Mouse (Mus musculus) forebrain, embryonic 11.5 days (tissue): Measurements from ENCODE around the gene Nt5dc3. TPM values are rescaled to one million over a fixed set of nuclear protein-coding genes. Genes with fewer than 3 reads are reported as not detected.

Experiments
- ATAC-seq: fragments of 200-750 bp; cut with Nextera tagmentation; replicated peaks from 2 replicates; pipeline ENCODE4 v1.8.0; 2017; ENCODE audit warnings: moderate TSS enrichment; ENCODE audit not compliant: low FRiP score
- DNase-seq: peaks from one replicate; pipeline ENCODE4 v3.0.0-alpha.2; 2017; ENCODE audit warnings: low spot score
- H3K27ac ChIP-seq: fragments of 300-500 bp; sonication (generic); 2 replicates; pipeline ENCODE4 v1.5.1; 2014; ENCODE audit warnings: low read depth, low read length
- H3K27me3 ChIP-seq: fragments of 300-500 bp; sonication (generic); 2 replicates; pipeline ENCODE4 v1.6.1; 2014; ENCODE audit warnings: mild to moderate bottlenecking, low read length, mixed read lengths; ENCODE audit not compliant: control insufficient read depth, insufficient read depth
- H3K36me3 ChIP-seq: fragments of 300-500 bp; sonication (generic); 2 replicates; pipeline ENCODE4 v1.6.1; 2014; ENCODE audit warnings: mild to moderate bottlenecking, low read length, moderate library complexity, mixed read lengths; ENCODE audit not compliant: control insufficient read depth, insufficient read depth
- H3K4me1 ChIP-seq: fragments of 300-500 bp; sonication (generic); replicated peaks from 2 replicates; pipeline ENCODE4 v1.6.1; 2014; ENCODE audit warnings: low read length, mixed read lengths; ENCODE audit not compliant: control insufficient read depth, insufficient read depth
- H3K4me2 ChIP-seq: fragments of 300-500 bp; sonication (generic); 2 replicates; pipeline ENCODE4 v1.6.1; 2014; ENCODE audit warnings: low read depth, mild to moderate bottlenecking, low read length, moderate library complexity, mixed read lengths; ENCODE audit not compliant: severe bottlenecking
- H3K4me3 ChIP-seq: fragments of 300-500 bp; sonication (generic); 2 replicates; pipeline ENCODE4 v1.5.1; 2014; ENCODE audit warnings: low read depth, low read length
- H3K9ac ChIP-seq: fragments of 300-500 bp; sonication (generic); 2 replicates; pipeline ENCODE4 v1.6.1; 2014; ENCODE audit warnings: low read length
- H3K9me3 ChIP-seq: fragments of 300-500 bp; sonication (generic); 2 replicates; pipeline ENCODE4 v1.6.1; 2016; ENCODE audit warnings: low read length, mixed read lengths; ENCODE audit not compliant: control insufficient read depth
- WGBS: fragments of 180-500 bp; shearing (Covaris S2); extraction: QIAGEN DNeasy Blood & Tissue Kit; methylation state at CpG from one replicate; pipeline ENCODE4 v1.1.7; 2014; 5-methylcytosine and 5-hydroxymethylcytosine counted together
- polyA plus RNA-seq: library from polyadenylated mRNA; unstranded; fragments of >200 nt; fragmentation: Nextera tagmentation; extraction: Ambion mirVana; gene quantifications from 2 replicates; pipeline ENCODE4 v1.2.1, GENCODE M21; 2014

Nt5dc3 gene
- polyA plus RNA-seq, 1 experiment from 2014 or later, result 1.5 TPM

GRCm38 (mm10) chr10:86794196-86794595 lies 15.4 kb downstream of the Nt5dc3 start:
- H3K36me3 ChIP-seq, result no peaks in the 10 kb centered on the region
- no peak for ATAC-seq
- WGBS, result 91% methylated on average over 4 of the region's 4 CpGs

GRCm38 (mm10) chr10:86794794-86795535 lies 16.2 kb downstream of the Nt5dc3 start:
- Histone ChIP-seq H3K4me3 (no peak overlapping the region), H3K36me3 (no peaks in the 10 kb centered on the region), H3K9me3 (no peaks in the 10 kb centered on the region), H3K27me3 (no peaks in the 10 kb centered on the region), H3K27ac (no peak overlapping the region), H3K4me2 (no peak overlapping the region), H3K9ac (no peak overlapping the region), H3K4me1 (no peaks in the 10 kb centered on the region)
- WGBS, result 94% methylated on average over 9 of the region's 9 CpGs
- DNase-seq, result no peak
- no peak for ATAC-seq

More at GRCm38 (mm10) chr10:86794196-86794595, 15.4 kb downstream of the Nt5dc3 start:
- Histone ChIP-seq H3K9me3 (no peaks in the 10 kb centered on the region), H3K27me3 (no peaks in the 10 kb centered on the region), H3K27ac (no peak overlapping the region), H3K9ac (no peak overlapping the region), H3K4me3 (no peak overlapping the region), H3K4me2 (no peak overlapping the region), H3K4me1 (no peaks in the 10 kb centered on the region)
- no peak for DNase-seq

GRCm38 (mm10) chr10:86796073-86796741 lies 17.4 kb downstream of the Nt5dc3 start:
- Histone ChIP-seq H3K9ac (no peak overlapping the region), H3K9me3 (no peaks in the 10 kb centered on the region), H3K4me1 (no peaks in the 10 kb centered on the region), H3K4me2 (no peak overlapping the region), H3K27me3 (no peaks in the 10 kb centered on the region), H3K36me3 (no peaks in the 10 kb centered on the region), H3K4me3 (no peak overlapping the region), H3K27ac (no peak overlapping the region)
- DNase-seq (no peak), ATAC-seq (no peak)
- 94% methylated on average over 5 of the region's 5 CpGs for WGBS

GRCm38 (mm10) chr10:86807362-86807761 lies 28.6 kb downstream of the Nt5dc3 start:
- no peak overlapping the region for H3K4me3 ChIP-seq
- H3K27me3 ChIP-seq, result no peaks in the 10 kb centered on the region
- 95% methylated on average over 1 of the region's 1 CpGs for WGBS
- no peak overlapping the region for H3K27ac ChIP-seq
- H3K9ac ChIP-seq, result no peak overlapping the region
- H3K9me3 ChIP-seq, result no peaks in the 10 kb centered on the region
- no peaks in the 10 kb centered on the region for H3K36me3 ChIP-seq
- no peak overlapping the region for H3K4me2 ChIP-seq
- H3K4me1 ChIP-seq, result no peaks in the 10 kb centered on the region
- ATAC-seq (no peak), DNase-seq (no peak)

- DNase-seq (no peak), ATAC-seq (no peak)
- H3K4me1 ChIP-seq, result no peaks in the 10 kb centered on the region
- H3K4me2 ChIP-seq, result no peak overlapping the region
- 85% methylated on average over 15 of the region's 15 CpGs for WGBS
- H3K9ac ChIP-seq, result no peak overlapping the region
- no peaks in the 10 kb centered on the region for H3K9me3 ChIP-seq
- no peak overlapping the region for H3K4me3 ChIP-seq
- no peak overlapping the region for H3K27ac ChIP-seq
- no peaks in the 10 kb centered on the region for H3K36me3 ChIP-seq
- no peaks in the 10 kb centered on the region for H3K27me3 ChIP-seq
Observed at GRCm38 (mm10) chr10:86808013-86808758, 29.4 kb downstream of the Nt5dc3 start.

GRCm38 (mm10) chr10:86810000-86810399 lies 31.2 kb downstream of the Nt5dc3 start:
- Histone ChIP-seq H3K27me3 (no peaks in the 10 kb centered on the region), H3K4me1 (no peaks in the 10 kb centered on the region), H3K36me3 (no peaks in the 10 kb centered on the region), H3K4me3 (no peak overlapping the region), H3K9me3 (no peaks in the 10 kb centered on the region), H3K27ac (no peak overlapping the region), H3K9ac (no peak overlapping the region), H3K4me2 (no peak overlapping the region)
- ATAC-seq (no peak), DNase-seq (no peak)
- WGBS, result 89% methylated on average over 9 of the region's 9 CpGs

- Histone ChIP-seq H3K36me3 (no peaks in the 10 kb centered on the region), H3K27me3 (no peaks in the 10 kb centered on the region), H3K27ac (no peak overlapping the region), H3K4me2 (no peak overlapping the region), H3K9ac (no peak overlapping the region), H3K4me1 (no peaks in the 10 kb centered on the region), H3K9me3 (no peaks in the 10 kb centered on the region), H3K4me3 (no peak overlapping the region)
- WGBS, result 96% methylated on average over 5 of the region's 5 CpGs
- no peak for DNase-seq
- ATAC-seq, result no peak
Observed at GRCm38 (mm10) chr10:86810612-86811011, 31.8 kb downstream of the Nt5dc3 start.

GRCm38 (mm10) chr10:86814292-86815131 lies 35.7 kb downstream of the Nt5dc3 start:
- H3K27me3 ChIP-seq, result no peaks in the 10 kb centered on the region
- no peak overlapping the region for H3K9ac ChIP-seq
- WGBS, result 82% methylated on average over 19 of the region's 19 CpGs
- no peak overlapping the region for H3K27ac ChIP-seq
- no peaks in the 10 kb centered on the region for H3K36me3 ChIP-seq
- no peak overlapping the region for H3K4me2 ChIP-seq
- H3K9me3 ChIP-seq, result no peaks in the 10 kb centered on the region
- no peaks in the 10 kb centered on the region; the same call in 1 of the 2 replicates for H3K4me1 ChIP-seq
- ATAC-seq (no peak), DNase-seq (no peak)
- no peak overlapping the region for H3K4me3 ChIP-seq
